Mouse (Mus musculus) heart, adult 2 months (tissue): ENCODE data around the gene Aebp2.

Experiments used
- CTCF ChIP-seq: fragments of 200-600 bp; IDR thresholded peaks from 2 replicates; pipeline ENCODE4 v1.8.1; 2022; ENCODE audit warnings: antibody characterized with exemption, mild to moderate bottlenecking, moderate library complexity
- EP300 ChIP-seq: fragments of 200-500 bp; IDR thresholded peaks from 2 replicates; pipeline ENCODE4 v1.6.1; 2011; ENCODE audit warnings: low read depth, low read length, control low read depth; ENCODE audit not compliant: insufficient read depth
- POLR2A ChIP-seq: fragments of 200-500 bp; IDR thresholded peaks from 2 replicates; pipeline ENCODE4 v1.6.1; 2011; ENCODE audit warnings: mild to moderate bottlenecking, low read depth, low read length, control low read depth; ENCODE audit not compliant: insufficient read depth

DNA sequence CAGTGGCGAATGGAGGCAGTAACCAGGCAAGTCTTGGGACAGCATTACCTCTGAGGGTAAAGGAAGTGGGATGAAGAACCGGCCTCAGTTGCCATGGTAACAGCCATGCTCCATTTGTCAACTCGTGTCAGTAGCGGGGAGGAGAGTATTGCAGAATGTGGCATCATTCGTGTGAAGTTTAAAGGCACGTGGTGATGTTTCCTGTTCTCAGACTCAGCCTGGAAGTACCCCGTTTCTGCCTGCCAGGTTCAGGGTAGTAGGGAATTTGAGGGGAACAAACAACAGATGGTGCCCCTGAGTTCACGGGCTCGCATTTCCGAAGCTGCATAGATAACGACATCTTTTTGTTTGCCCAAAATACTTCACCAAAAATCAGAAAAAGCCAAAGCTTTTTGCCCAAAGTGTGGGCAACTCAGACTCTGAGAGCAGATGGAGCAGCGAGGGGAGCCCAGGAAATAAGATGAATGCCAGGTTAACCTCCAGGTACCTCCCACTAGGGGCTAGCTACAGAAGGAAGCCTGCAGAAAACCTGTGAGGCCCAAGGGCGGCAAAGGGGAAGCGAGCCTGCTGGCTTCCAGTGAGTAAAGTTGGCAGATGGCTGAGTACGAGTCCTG lies 56.3 kb downstream of the Aebp2 start:
- TF ChIP-seq CTCF: no peak
- TF ChIP-seq POLR2A: no peak
- TF ChIP-seq EP300: no peak
